8 mouse cellular contexts compared by ENCODE assay signal in genomic region chr6:114860677-114861568, GRCm38 (mm10).
DNase-seq lines count a peak whose midpoint lies in the region; ATAC-seq and TF ChIP-seq lines count a peak whose summit lies in the region.

No protein-coding gene starts in this region.

- no peak overlapping the region for H3K4me3 ChIP-seq in left cerebral cortex, adult 2 months

- ATAC-seq in activated CD4-positive, CD25-positive, alpha-beta regulatory T cell, adult 4 months, result no peak
- no peak for ATAC-seq in cerebellum, adult (ENCODE audit: insufficient number of reproducible peaks, low FRiP score, low TSS enrichment)

- DNase-seq in left cerebral cortex, adult 2 months (ENCODE audit: extremely low spot score in 1 of 2, low spot score in 2 of 2), result peak; percentile 46 to 50
- no peak for DNase-seq in left cerebral cortex, postnatal 4 days
- peak; percentile 62 for DNase-seq in Muller cell, postnatal 12 days (ENCODE audit: inconsistent ontology term)
- peak; percentile 45 for DNase-seq in gastrocnemius, postnatal 10 days
- DNase-seq in left cerebral cortex, postnatal 25 days (ENCODE audit: low spot score in 2 of 2), result peak; percentile 51 to 77
- DNase-seq in layer of hippocampus, postnatal 25 days (ENCODE audit: extremely low spot score in 1 of 2, low spot score in 1 of 2), result no peak

- intact Hi-C loops in left cerebral cortex, adult 2 months (cut with DNase I), result no loop called here
- intact Hi-C loops in left cerebral cortex, postnatal 4 days (cut with DNase I), result no loop called here
- intact Hi-C loops in left cerebral cortex, postnatal 25 days (cut with DNase I), result no loop called here

- peak overlapping the region; percentile 75 for H3K27ac ChIP-seq in left cerebral cortex, adult 2 months

- no peak for TF ChIP-seq CTCF in left cerebral cortex, adult 2 months (IDR thresholded peaks at IDR 0.05)

Comparison
In these comparisons a context has a peak if more than half of its experiments do, and no peak if none do; other contexts are left out.
1. DNase-seq: peak in left cerebral cortex, adult 2 months (2 of 2), Muller cell, postnatal 12 days (single experiment), gastrocnemius, postnatal 10 days (single experiment) and left cerebral cortex, postnatal 25 days (2 of 2); none in left cerebral cortex, postnatal 4 days (single experiment) and layer of hippocampus, postnatal 25 days (0 of 2).